In genomic region chr7:72851346-72851745, GRCm38 (mm10) we compare ENCODE assay signal across 21 mouse cellular contexts.
DNase-seq lines count a peak whose midpoint lies in the region; ATAC-seq and TF ChIP-seq lines count a peak whose summit lies in the region.
"Had no signal": no experiment of that assay in that cellular context is flagged by ENCODE, and none has a peak within 500 bp of the region (broad histone marks: within the 10 kb centered on the region; RNA-seq: fewer than 3 reads in every experiment).

No protein-coding gene starts in this region.

- H3K4me3 ChIP-seq in layer of hippocampus, adult 2 months, result no peak overlapping the region
- H3K4me3 ChIP-seq in intestine, embryonic 16.5 days (ENCODE audit: low read length), result no peak overlapping the region
- H3K4me3 ChIP-seq: erythroblast, embryonic 14.5 days; neural tube, embryonic 13.5 days had no signal

- TF ChIP-seq CTCF in layer of hippocampus, adult 2 months (conservative IDR thresholded peaks at IDR 0.05), result no peak

- no peak for ATAC-seq in intestine, embryonic 16.5 days
- ATAC-seq: CD4-positive, CD25-positive, alpha-beta regulatory T cell, adult 4 months; forebrain, embryonic 16.5 days; hindbrain, postnatal 0 days; liver, postnatal 0 days had no signal

- WGBS in intestine, embryonic 16.5 days, result 94% methylated on average over 1 of the region's 1 CpGs

- H3K9ac ChIP-seq in intestine, embryonic 16.5 days (ENCODE audit: low read depth, low read length), result no peak overlapping the region
- H3K9ac ChIP-seq: liver, postnatal 0 days; neural tube, embryonic 13.5 days had no signal

- intact Hi-C loops in heart, postnatal 25 days (cut with DNase I), result no loop called here
- intact Hi-C loops in gastrocnemius, postnatal 14 days (cut with DNase I; ENCODE audit: low total_unique reads), result no loop called here

- no peak overlapping the region for H3K27ac ChIP-seq in layer of hippocampus, adult 2 months
- no peak overlapping the region for H3K27ac ChIP-seq in intestine, embryonic 16.5 days (ENCODE audit: low read length)
- H3K27ac ChIP-seq: hindbrain, postnatal 0 days; macrophage; neural tube, embryonic 13.5 days had no signal

- peak; percentile 11 to 32 for DNase-seq in heart, adult 18-20 months
- no peak for DNase-seq in heart, postnatal 25 days (ENCODE audit: low spot score)
- DNase-seq in layer of hippocampus, adult 2 months (ENCODE audit: low spot score in 2 of 2), result peak; percentile 21 to 42
- no peak for DNase-seq in layer of hippocampus, adult 9-10 months (ENCODE audit: low spot score)
- peak; percentile 27 for DNase-seq in gastrocnemius, postnatal 14 days
- DNase-seq in layer of hippocampus, adult 8-10 months (ENCODE audit: low spot score in 2 of 2), result peak; percentile 7 to 19
- no peak for DNase-seq in spleen, adult 18-20 months
- DNase-seq: adrenal gland, adult 2 months; cerebellum, adult 11-12 months; kidney, adult 2 months; liver; liver, postnatal 0 days had no signal

- no peak overlapping the region for H3K4me2 ChIP-seq in intestine, embryonic 16.5 days (ENCODE audit: low read depth, low read length)
- H3K4me2 ChIP-seq: midbrain, embryonic 11.5 days; neural tube, embryonic 13.5 days had no signal

- no peaks in the 10 kb centered on the region for H3K36me3 ChIP-seq in intestine, embryonic 16.5 days (ENCODE audit: control insufficient read depth, insufficient read depth, low read length)
- H3K36me3 ChIP-seq: G1E; neural tube, embryonic 13.5 days had no signal

- H3K9me3 ChIP-seq in intestine, embryonic 16.5 days (ENCODE audit: control insufficient read depth, low read length), result no peaks in the 10 kb centered on the region
- H3K9me3 ChIP-seq: neural tube, embryonic 13.5 days had no signal

- no peaks in the 10 kb centered on the region for H3K4me1 ChIP-seq in intestine, embryonic 16.5 days (ENCODE audit: control insufficient read depth, insufficient read depth, low read length)
- H3K4me1 ChIP-seq: neural tube, embryonic 13.5 days had no signal

- no peaks in the 10 kb centered on the region for H3K27me3 ChIP-seq in intestine, embryonic 16.5 days (replicated peaks; ENCODE audit: control insufficient read depth, insufficient read depth, low read length)
- H3K27me3 ChIP-seq: neural tube, embryonic 13.5 days had no signal

Comparison
In these comparisons a context has a peak if more than half of its experiments do, and no peak if none do; other contexts are left out.
1. DNase-seq: peak in heart, adult 18-20 months (2 of 2), layer of hippocampus, adult 2 months (2 of 2), gastrocnemius, postnatal 14 days (single experiment) and layer of hippocampus, adult 8-10 months (2 of 2); none in heart, postnatal 25 days (single experiment), layer of hippocampus, adult 9-10 months (single experiment) and spleen, adult 18-20 months (0 of 2).